Mouse (Mus musculus): ENCODE data around the gene Btbd35f20.
"Not testable (repeated sequence)": the region's sequence is repeated elsewhere in the genome, so short reads cannot be mapped to it uniquely, and the experiment has no call there.

The Btbd35f20 gene

DNA sequence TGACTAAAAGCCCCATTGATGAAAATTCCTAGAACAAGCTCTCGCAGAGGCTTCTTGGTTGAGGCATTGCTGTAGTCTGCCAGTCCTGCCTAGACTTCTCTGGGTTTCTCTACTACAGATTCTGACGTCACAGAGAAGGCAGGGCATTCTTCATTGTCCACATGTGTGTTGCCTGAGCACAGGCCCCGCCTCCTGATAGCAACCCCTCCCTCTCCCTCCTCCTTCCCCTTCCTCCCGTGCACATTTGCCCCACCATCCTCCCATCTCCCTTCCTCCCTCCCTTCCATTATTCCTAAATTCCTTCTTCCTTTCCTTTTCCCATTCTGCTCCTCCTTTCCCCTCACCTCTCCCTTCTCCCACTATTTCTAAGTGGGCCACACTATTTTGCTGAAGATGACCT is at the start of gene Btbd35f20:
TSS of gene Btbd35f20 (minus strand) at position 101 of the 400 bp plus-strand sequence.
- not testable (repeated sequence) for DNase-seq (ENCODE audit: low read depth in 2 of 2, low spot score in 2 of 2)

Data from CD8-positive naive resting alpha-beta T cell, adult 2 months (primary cell).